Mouse (Mus musculus) limb, embryonic 11.5 days (tissue): ENCODE results near the gene Bms1. TPM values are rescaled to one million over a fixed set of nuclear protein-coding genes. Genes with fewer than 3 reads are reported as not detected.

Source experiments
- ATAC-seq: fragments of 200-750 bp; cut with Nextera tagmentation; 2 replicates; pipeline ENCODE4 v1.8.0; 2017; ENCODE audit warnings: low read depth; ENCODE audit not compliant: insufficient number of reproducible peaks, low FRiP score, low TSS enrichment
- DNase-seq: peaks from one replicate; pipeline ENCODE4 v3.0.0-alpha.2; 2015; ENCODE audit warnings: low spot score
- H3K27ac ChIP-seq: fragments of 300-500 bp; sonication (generic); replicated peaks from 2 replicates; pipeline ENCODE4 v1.5.1; 2014; ENCODE audit warnings: low read depth, mild to moderate bottlenecking, low read length
- H3K27me3 ChIP-seq: fragments of 300-500 bp; sonication (generic); 2 replicates; pipeline ENCODE4 v1.6.1; 2014; ENCODE audit warnings: mild to moderate bottlenecking, low read length, mixed read lengths; ENCODE audit not compliant: control insufficient read depth, insufficient read depth
- H3K36me3 ChIP-seq: fragments of 300-500 bp; sonication (generic); 2 replicates; pipeline ENCODE4 v1.6.1; 2014; ENCODE audit warnings: mild to moderate bottlenecking, low read length, moderate library complexity, mixed read lengths; ENCODE audit not compliant: control insufficient read depth, insufficient read depth
- H3K4me1 ChIP-seq: fragments of 300-500 bp; sonication (generic); 2 replicates; pipeline ENCODE4 v1.6.1; 2014; ENCODE audit warnings: low read length, mixed read lengths; ENCODE audit not compliant: control insufficient read depth, insufficient read depth
- H3K4me2 ChIP-seq: fragments of 300-500 bp; sonication (generic); 2 replicates; pipeline ENCODE4 v1.6.1; 2014; ENCODE audit warnings: low read depth, mild to moderate bottlenecking, moderate library complexity; ENCODE audit not compliant: severe bottlenecking
- H3K4me3 ChIP-seq: fragments of 300-500 bp; sonication (generic); 2 replicates; pipeline ENCODE4 v1.5.1; 2014; ENCODE audit warnings: low read depth, low read length
- H3K9ac ChIP-seq: fragments of 300-500 bp; sonication (generic); 2 replicates; pipeline ENCODE4 v1.6.1; 2014; ENCODE audit warnings: mild to moderate bottlenecking, low read length
- H3K9me3 ChIP-seq: fragments of 300-500 bp; sonication (generic); 2 replicates; pipeline ENCODE4 v1.6.1; 2016; ENCODE audit warnings: low read length; ENCODE audit not compliant: control insufficient read depth
- WGBS: fragments of 180-500 bp; shearing (Covaris S2); extraction: QIAGEN DNeasy Blood & Tissue Kit; methylation state at CpG from one replicate; pipeline ENCODE4 v1.1.7; 2014; 5-methylcytosine and 5-hydroxymethylcytosine counted together
- microRNA-seq: library from miRNA; unstranded; fragments of <30 nt; microRNA quantifications from one replicate; pipeline ENCODE4, GENCODE M21; 2016
- polyA plus RNA-seq: library from polyadenylated mRNA; unstranded; fragments of >200 nt; fragmentation: Nextera tagmentation; extraction: Ambion mirVana; gene quantifications from 2 replicates; pipeline ENCODE4 v1.2.1, GENCODE M21; 2014

The Bms1 gene
- polyA plus RNA-seq, 1 experiment from 2014 or later: 52.5 TPM

GRCm38 (mm10) chr6:118347291-118347690 is 72.0 kb downstream of the Bms1 start:
- H3K36me3 ChIP-seq: no peaks in the 10 kb centered on the region

DNA sequence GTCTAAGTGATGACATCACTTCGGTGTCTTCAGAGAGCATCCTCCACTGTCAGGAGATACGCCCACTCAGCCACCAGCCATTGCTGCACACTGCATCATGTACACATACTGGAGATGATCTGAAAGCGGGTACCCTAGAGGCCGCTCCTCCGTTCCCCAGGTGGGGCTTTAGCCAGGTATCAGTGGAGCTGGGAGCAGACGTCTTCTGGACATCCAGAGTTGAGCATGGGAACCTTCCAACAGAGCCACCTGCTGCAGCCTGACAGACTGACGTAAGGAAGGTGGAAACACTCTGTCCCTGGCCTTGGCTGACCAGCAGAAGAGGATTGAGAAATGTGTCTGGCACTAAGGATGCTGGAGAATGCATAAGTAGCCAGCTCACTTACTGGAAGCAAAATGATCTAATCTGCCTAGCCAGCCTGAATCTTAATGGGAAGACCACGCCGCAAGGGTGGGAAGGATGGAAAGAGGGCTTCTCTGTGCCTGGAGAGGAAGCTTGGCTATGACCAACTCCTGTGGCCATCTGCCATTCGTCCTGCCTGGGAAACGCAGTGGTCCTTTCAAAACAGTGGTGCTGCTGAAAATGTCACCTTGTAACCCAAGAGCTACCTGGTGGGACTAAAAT is 77.3 kb downstream of the Bms1 start:
- no peak for ATAC-seq
- H3K27ac ChIP-seq: no peak overlapping the region

More at GRCm38 (mm10) chr6:118347291-118347690, 72.0 kb downstream of the Bms1 start:
- 85% methylated on average over 8 of the region's 8 CpGs for WGBS
- no peaks in the 10 kb centered on the region for H3K9me3 ChIP-seq
- no peaks in the 10 kb centered on the region for H3K27me3 ChIP-seq
- no peak overlapping the region for H3K4me3 ChIP-seq
- H3K4me1 ChIP-seq: 0 out of 2 replicates have a peak, but pooled peaks cover 2% of the 10 kb centered on the region
- ATAC-seq (no peak), DNase-seq (no peak)
- H3K27ac ChIP-seq: no peak overlapping the region
- no peak overlapping the region for H3K4me2 ChIP-seq
- H3K9ac ChIP-seq: no peak overlapping the region

DNA sequence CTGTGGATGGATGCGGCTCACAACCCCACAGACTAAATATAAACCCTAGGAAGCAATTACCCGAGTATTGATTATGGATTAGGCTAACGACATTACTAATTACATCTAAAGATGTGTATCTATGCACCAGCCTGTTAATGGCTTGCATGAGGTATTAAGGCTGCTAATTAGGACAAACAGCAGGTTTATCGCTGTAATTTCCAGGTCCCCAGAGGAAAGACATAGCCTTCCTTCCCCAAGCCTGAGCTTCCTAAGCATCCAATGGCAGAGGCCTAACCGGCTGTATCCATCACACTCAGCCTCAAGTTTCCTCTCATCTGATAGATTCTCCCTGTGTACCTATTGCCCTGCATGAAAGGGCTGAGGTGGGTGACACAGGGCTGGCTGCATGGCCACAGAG is 81.6 kb downstream of the Bms1 start:
- ATAC-seq (no peak), DNase-seq (no peak)
- H3K36me3 ChIP-seq: no peaks in the 10 kb centered on the region
- no peaks in the 10 kb centered on the region for H3K4me1 ChIP-seq
- no peaks in the 10 kb centered on the region for H3K27me3 ChIP-seq
- no peak overlapping the region for H3K27ac ChIP-seq
- H3K9me3 ChIP-seq: no peaks in the 10 kb centered on the region
- H3K4me3 ChIP-seq: no peak overlapping the region
- 79% methylated on average over 5 of the region's 5 CpGs for WGBS
- H3K4me2 ChIP-seq: no peak overlapping the region
- no peak overlapping the region for H3K9ac ChIP-seq

More for the DNA sequence above, 77.3 kb downstream of the Bms1 start:
- Histone ChIP-seq H3K36me3 (no peaks in the 10 kb centered on the region), H3K4me3 (no peak overlapping the region), H3K27me3 (no peaks in the 10 kb centered on the region), H3K9ac (no peak overlapping the region), H3K9me3 (no peaks in the 10 kb centered on the region), H3K4me1 (no peaks in the 10 kb centered on the region), H3K4me2 (no peak overlapping the region)
- DNase-seq: no peak
- 84% methylated on average over 11 of the region's 11 CpGs for WGBS

GRCm38 (mm10) chr6:118336541-118337480 is 82.5 kb downstream of the Bms1 start:
- no peaks in the 10 kb centered on the region for H3K36me3 ChIP-seq
- H3K4me1 ChIP-seq: no peaks in the 10 kb centered on the region
- no peak overlapping the region for H3K9ac ChIP-seq
- 89% methylated on average over 14 of the region's 14 CpGs for WGBS
- ATAC-seq (no peak), DNase-seq (no peak)
- H3K9me3 ChIP-seq: no peaks in the 10 kb centered on the region
- H3K4me2 ChIP-seq: no peak overlapping the region
- H3K4me3 ChIP-seq: no peak overlapping the region
- H3K27me3 ChIP-seq: no peaks in the 10 kb centered on the region
- no peak overlapping the region for H3K27ac ChIP-seq

GRCm38 (mm10) chr6:118335934-118336450 is 83.3 kb downstream of the Bms1 start:
- Histone ChIP-seq H3K27ac (no peak overlapping the region), H3K4me1 (no peaks in the 10 kb centered on the region), H3K9me3 (no peaks in the 10 kb centered on the region), H3K27me3 (no peaks in the 10 kb centered on the region), H3K4me2 (no peak overlapping the region), H3K9ac (no peak overlapping the region), H3K36me3 (no peaks in the 10 kb centered on the region), H3K4me3 (no peak overlapping the region)
- ATAC-seq: no peak
- 73% methylated on average over 5 of the region's 5 CpGs for WGBS
- DNase-seq: no peak

DNA sequence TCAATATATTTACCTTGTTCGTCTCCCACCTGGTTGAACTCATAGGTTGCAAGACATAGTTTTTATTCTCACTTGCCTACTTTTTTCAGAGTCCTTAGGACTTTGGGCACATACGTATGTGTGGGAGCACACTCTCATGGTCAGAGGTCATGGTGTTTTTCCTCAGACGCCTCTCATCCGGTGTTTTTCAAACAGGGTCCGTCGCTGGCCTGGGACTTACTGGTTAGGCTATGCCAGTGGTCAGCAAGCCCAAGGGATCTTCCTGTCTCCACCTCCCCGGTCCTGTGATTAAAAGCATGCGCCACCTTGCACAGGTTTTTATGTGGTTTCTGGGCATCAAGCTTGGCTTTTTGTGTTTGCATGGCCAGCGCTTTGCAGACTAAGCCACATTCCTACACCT is 85.4 kb downstream of the Bms1 start:
- WGBS: 87% methylated on average over 9 of the region's 9 CpGs
- no peaks in the 10 kb centered on the region for H3K27me3 ChIP-seq
- H3K4me1 ChIP-seq: no peaks in the 10 kb centered on the region
- H3K9me3 ChIP-seq: no peaks in the 10 kb centered on the region
- no peak overlapping the region for H3K4me2 ChIP-seq
- DNase-seq (no peak), ATAC-seq (no peak)
- H3K4me3 ChIP-seq: no peak overlapping the region
- H3K36me3 ChIP-seq: no peaks in the 10 kb centered on the region
- no peak overlapping the region for H3K9ac ChIP-seq
- no peak overlapping the region for H3K27ac ChIP-seq

Small RNA genes lying within 50 kb of the gene (microRNA-seq; reads per million reads assigned to microRNA genes)
- gene Gm25953: not detected

Other genes starting within 250 kb of the Bms1 start
- 0.04 and 0.07 TPM in 2 replicates for gene Ret, start 221.8 kb downstream of the Bms1 start, polyA plus RNA-seq
- 12.2 and 13.0 TPM in 2 replicates for gene Zfp248, start 36.1 kb upstream of the Bms1 start, polyA plus RNA-seq
- 11.6 and 15.6 TPM in 2 replicates for gene Zfp9, start 59.8 kb upstream of the Bms1 start, polyA plus RNA-seq
- gene Ankrd26, start 142.8 kb upstream of the Bms1 start, polyA plus RNA-seq: 19.7 and 20.8 TPM in 2 replicates